Mouse (Mus musculus) cortical plate, adult 2 months (tissue): Measurements from ENCODE around the gene Gramd4. TPM values are rescaled to one million over a fixed set of nuclear protein-coding genes. Genes with fewer than 3 reads are reported as not detected.

Experiments
- H3K27ac ChIP-seq: fragments of 200-500 bp; 2 replicates; pipeline ENCODE4 v1.5.1; 2012; ENCODE audit warnings: low read length, control low read depth, inconsistent platforms; ENCODE audit not compliant: insufficient read depth
- H3K4me1 ChIP-seq: fragments of 200-500 bp; 2 replicates; pipeline ENCODE4 v1.6.1; 2011; ENCODE audit warnings: low read length; ENCODE audit not compliant: control insufficient read depth, insufficient read depth
- H3K4me3 ChIP-seq: fragments of 200-500 bp; 2 replicates; pipeline ENCODE4 v1.5.1; 2011; ENCODE audit warnings: mild to moderate bottlenecking, low read length, control low read depth; ENCODE audit not compliant: insufficient read depth
- CTCF ChIP-seq: fragments of 200-500 bp; IDR thresholded peaks from 2 replicates; pipeline ENCODE4 v1.5.1; 2011; ENCODE audit warnings: mild to moderate bottlenecking, control low read depth, low read length; ENCODE audit not compliant: insufficient read depth; ENCODE audit errors: extremely low read depth
- POLR2A ChIP-seq: fragments of 200-500 bp; IDR thresholded peaks from 2 replicates; pipeline ENCODE4 v1.6.1; 2011; ENCODE audit warnings: mild to moderate bottlenecking, low read length, control low read depth; ENCODE audit not compliant: insufficient read depth; ENCODE audit errors: extremely low read depth
- polyA plus RNA-seq: library from polyadenylated mRNA; depleted of rRNA; stranded (reverse); fragments of >200 nt; gene quantifications from 2 replicates; pipeline ENCODE4 v1.2.3, GENCODE M21; 2012

Gramd4 gene
- polyA plus RNA-seq, 1 experiment: 32.6 TPM

DNA sequence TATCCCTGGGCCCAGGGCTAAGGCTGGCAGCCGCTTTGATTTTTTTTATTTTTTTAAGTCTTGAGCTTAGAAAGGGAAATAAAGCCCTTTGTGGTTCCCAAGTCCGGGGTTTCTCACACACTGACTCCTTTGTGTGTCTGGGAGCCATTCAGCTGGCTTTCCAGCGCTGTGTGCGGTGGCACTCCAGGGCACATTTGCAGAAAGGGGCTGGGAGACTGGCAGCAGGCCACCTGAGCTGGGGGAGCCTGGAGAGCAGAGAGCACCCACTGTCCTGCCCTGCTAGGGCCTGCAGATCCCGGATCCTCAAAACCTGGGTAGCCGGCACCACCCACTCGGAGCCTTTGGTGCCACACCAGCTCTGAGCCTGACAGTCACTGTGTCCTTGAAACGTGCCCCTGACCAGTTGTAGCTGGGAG is 28.8 kb downstream of the Gramd4 start:
- TF ChIP-seq POLR2A (no peak), CTCF (no peak)
- no peak overlapping the region for H3K4me3 ChIP-seq
- peaks cover 23% of the 10 kb centered on the region for H3K4me1 ChIP-seq
- peak overlapping the region; percentile 83 for H3K27ac ChIP-seq

DNA sequence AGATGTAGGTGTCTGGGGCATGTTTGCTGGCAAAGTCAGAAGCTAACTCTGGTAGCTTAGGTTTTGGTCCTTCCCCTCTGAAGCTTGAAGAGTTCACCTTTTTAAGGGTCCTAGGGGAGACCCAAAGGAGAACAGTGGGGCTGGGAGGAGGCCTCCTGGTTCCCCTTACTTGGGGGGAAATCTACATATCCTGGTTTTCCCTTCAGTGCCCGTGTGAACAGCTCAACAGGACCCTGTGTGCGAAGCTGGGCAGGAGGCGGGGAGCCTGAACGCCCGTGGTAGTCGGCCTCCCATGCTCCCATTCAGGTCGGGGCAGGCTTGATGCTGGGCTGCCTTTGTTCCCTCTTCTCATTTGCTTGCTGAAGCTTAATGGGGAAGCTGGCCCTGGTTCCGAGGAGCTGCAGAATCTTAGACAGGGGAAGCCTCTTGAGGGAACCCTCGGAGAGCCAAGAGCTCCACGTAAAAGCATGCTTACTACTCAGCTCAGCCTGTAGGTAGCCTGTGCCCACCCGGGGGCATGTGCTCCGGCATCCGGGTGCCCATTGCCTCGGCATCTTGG is 30.2 kb downstream of the Gramd4 start:
- no peak overlapping the region for H3K4me3 ChIP-seq
- peaks cover 17% of the 10 kb centered on the region for H3K4me1 ChIP-seq
- TF ChIP-seq POLR2A (0 out of 2 replicates have a peak, but pooled peaks have one; percentile 14), CTCF (no peak)
- peak overlapping the region; percentile 58 for H3K27ac ChIP-seq

DNA sequence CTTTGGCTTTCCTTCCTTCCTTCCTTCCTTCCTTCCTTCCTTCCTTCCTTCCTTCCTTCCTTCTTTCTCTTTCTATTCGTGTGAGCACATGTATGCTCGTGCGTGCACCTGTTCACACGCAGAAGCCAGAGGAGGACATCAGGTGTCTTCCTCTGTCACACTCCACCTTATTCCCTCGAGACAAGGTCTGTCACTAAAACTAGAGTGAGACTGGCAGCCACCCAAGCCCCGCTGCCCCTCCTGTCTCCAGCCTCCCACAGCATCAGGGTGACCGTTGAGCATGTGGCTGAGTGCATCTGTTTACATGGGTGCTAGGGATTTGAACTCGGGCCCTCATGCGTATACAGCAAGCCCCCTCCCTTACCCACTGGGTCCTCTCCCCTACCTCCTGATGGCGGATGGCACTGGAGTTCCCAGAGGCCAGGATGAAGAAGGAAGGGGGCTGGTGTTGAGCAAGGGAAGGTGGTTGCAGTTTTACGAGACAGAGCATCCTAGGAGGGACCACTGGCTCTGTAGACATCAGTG is 30.8 kb downstream of the Gramd4 start:
- no peak overlapping the region for H3K4me3 ChIP-seq
- TF ChIP-seq CTCF (no peak), POLR2A (no peak)
- H3K27ac ChIP-seq: peak overlapping the region; percentile 58
- H3K4me1 ChIP-seq: peaks cover 12% of the 10 kb centered on the region

DNA sequence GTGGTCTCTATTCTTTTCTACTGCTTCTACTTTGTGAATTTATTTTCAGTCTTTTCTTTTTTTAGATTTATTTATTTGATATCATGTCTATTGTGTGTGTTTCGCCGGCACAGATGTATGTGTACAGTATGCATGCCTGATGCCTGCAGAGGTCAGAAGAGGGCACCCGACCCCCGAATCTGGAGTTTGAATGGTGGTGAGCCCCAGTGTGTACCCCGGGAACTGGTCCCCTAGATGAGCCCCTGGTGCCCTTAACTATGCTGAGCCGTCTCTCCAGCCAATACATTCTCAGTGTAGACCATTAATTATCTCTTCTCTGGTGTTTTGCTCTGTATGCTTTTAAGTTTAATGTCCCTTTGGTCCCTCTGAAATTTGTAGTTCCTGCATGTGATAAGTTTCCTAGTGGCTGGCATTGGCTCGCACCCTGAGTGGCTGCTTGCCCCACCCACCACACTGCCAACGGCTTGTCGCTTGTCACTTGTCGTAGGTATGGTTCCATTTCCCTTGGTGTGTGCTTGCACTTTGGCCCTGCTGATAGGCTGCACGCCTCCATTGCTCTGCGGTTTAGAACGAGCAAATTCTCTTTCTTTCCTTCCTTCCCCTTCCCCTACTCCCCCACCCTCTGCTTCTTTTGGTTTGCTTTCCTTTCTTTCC is 31.7 kb downstream of the Gramd4 start:
- TF ChIP-seq POLR2A (no peak), CTCF (no peak)
- Histone ChIP-seq H3K4me1 (peaks cover 9% of the 10 kb centered on the region), H3K27ac (no peak overlapping the region), H3K4me3 (no peak overlapping the region)

DNA sequence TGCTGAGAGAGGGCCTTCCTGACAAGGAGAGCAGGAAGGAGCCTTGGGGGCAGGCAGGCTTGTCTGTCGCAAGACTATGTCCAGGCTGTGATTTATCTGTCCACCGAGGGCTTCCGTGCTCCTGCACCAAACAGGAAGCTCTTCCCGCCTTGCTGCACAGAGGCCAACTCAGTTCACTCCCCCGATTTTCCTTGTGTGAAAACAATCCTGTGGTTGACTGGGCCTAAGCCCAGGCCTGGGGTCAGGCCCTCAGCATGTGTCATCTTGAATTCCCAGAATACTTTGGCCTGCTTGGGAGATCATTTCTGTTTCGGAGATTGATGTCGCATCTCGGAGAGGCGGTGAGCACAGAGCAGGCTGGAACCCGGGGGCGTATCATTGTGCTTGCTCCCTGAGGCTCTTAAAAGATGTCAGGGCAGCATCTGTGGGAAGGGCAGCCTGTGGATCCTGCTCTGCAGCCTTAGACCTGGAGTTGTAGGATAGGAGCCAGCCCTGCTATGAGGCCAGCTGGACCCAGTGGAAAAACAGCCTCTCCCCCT is 32.6 kb downstream of the Gramd4 start:
- Histone ChIP-seq H3K27ac (no peak overlapping the region), H3K4me1 (peaks cover 8% of the 10 kb centered on the region), H3K4me3 (no peak overlapping the region)
- TF ChIP-seq CTCF (no peak), POLR2A (no peak)

DNA sequence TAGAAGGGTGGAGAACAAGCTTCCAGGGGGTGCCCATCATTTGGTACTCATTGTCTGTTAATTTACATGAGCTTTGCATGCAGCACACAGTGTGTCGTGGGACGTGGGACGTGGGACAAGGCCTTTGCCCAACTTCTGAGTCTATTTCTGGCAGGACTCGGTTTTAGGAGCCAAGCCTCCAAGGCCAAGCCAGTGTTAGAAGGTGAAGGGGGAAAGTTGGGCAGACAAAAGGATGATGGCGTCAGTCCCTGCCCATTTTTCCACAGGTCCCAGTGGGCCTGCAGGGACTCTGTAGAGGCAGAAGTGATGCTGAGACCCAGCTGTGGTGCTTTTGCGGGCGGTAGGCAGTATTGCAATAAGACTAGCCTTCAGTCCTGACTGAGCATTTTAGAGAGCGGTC is 33.1 kb downstream of the Gramd4 start:
- Histone ChIP-seq H3K4me3 (no peak overlapping the region), H3K27ac (no peak overlapping the region), H3K4me1 (peaks cover 8% of the 10 kb centered on the region)
- no peak for TF ChIP-seq CTCF
- no peak for TF ChIP-seq POLR2A

DNA sequence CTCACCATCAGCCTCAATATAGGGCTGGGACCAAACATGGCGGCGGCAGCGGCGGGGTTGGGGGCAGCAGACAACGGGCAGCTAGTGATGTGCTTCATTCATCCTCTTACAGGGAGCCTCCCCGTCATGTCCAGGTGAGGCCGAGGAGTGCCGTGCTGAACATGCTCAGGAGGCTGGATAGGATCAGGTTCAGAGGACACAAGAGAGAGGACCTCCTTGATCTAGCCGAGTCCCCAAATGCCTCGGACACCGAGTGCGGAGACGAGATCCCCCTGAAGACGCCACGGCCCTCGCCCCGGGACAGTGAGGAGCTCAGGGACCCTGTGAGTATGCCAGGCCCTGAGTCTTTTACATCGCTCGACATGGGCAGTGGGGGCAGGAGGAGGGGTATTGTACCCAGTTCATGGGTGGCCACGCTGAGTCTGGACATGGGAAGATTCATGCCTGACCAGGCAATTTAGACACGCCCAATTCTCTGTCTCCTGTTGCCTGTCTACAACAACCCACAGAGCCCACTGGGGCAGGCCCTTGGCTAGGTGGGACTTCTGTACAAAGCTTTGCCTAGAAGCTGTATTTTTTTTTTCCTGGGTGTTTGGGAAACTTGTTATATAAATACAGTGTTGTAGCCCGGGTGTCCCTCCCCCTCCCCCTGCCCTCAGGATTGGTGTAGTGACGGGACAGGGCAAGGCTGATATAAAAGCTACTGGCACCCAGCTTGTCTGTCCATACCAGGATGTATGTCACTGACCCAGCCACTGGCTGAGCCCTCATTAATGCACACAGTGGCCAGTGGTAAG is 33.9 kb downstream of the Gramd4 start:
- Histone ChIP-seq H3K4me3 (no peak overlapping the region), H3K4me1 (peaks cover 6% of the 10 kb centered on the region), H3K27ac (no peak overlapping the region)
- TF ChIP-seq POLR2A (no peak), CTCF (no peak)

DNA sequence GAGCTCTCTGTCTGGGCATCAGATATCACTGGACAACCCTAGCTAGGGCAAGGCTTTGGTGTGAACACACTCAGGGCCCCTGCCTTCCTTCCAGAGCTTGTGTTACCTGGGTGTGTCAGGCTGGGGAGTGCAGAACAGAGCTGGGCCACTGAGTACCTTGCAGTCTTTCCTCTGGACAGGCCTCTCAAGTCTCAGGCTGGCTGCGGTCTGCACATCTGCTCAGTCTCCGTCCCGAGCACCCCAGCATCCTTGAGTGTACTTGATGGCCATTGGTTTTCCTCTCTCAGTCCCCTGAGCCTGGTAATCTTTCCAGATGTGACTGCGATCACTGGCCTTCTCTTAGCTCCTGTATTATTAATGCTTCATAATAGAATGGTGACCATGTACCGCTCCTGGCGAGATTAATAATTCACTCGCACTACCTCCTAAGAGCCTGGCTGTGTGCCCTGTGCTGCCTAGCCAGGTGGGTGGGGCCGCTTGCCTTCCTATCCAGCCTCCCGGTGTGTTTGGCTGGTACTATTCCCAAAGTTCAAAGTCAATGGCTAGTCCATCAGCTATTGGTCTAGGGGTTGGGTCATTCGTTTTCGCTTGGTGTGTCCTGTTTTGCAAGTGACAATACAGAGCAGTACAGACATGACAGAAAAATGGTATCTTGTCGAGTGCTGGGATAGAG is 34.6 kb downstream of the Gramd4 start:
- TF ChIP-seq CTCF (no peak), POLR2A (no peak)
- peaks cover 2% of the 10 kb centered on the region; the same call in 1 of the 2 replicates for H3K4me1 ChIP-seq

DNA sequence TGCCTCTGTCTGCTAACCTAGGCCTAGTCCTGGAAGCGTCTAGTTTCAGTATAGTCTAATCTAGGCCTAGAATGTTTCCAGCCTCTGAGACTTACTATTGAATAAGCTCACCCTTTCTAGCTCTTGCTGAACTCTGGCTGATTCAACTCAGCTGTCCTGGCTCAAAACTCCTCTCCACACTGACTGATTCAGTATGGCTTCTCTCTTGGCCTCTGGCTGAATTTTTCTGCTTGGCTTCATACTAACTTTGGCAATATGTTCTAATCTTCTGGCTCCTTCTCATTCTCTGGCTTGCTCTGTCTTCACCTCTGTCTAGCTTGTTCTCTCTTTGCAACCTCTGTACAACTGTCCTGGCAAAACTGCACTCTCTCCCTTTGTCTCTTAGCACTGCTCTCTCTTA is 35.7 kb downstream of the Gramd4 start:
- H3K27ac ChIP-seq: no peak overlapping the region
- no peak overlapping the region for H3K4me3 ChIP-seq
- H3K4me1 ChIP-seq: no peaks in the 10 kb centered on the region; the same call in 1 of the 2 replicates
- no peak for TF ChIP-seq CTCF
- no peak for TF ChIP-seq POLR2A

More for the DNA sequence above, 34.6 kb downstream of the Gramd4 start:
- Histone ChIP-seq H3K27ac (no peak overlapping the region), H3K4me3 (no peak overlapping the region)
